Mouse (Mus musculus): Measurements from ENCODE around the gene Agpat4. TPM values are rescaled to one million over a fixed set of nuclear protein-coding genes. Genes with fewer than 3 reads are reported as not detected.

Agpat4 gene
- polyA plus RNA-seq, 1 experiment: 56.1 TPM

DNA sequence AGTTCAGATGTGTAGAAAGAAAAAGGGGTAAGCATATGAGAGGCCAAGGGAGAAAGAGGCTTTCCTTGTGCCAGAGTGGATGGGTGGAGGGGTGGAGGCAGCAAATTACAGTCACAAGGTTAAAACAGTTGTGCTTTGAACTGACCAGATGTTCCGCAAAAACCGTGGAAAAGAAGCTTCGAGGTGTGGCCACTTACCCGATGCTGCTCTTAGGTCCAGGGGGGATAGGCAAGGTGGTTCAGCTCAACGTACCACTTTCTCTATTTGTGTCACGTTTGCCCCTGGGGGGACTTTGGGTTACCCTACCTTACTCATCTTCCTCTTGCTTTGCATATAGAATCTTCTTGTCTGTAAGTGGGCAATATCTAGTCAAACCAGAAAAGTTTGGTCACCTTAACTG is 46.0 kb downstream of the Agpat4 start:
- H3K4me3 ChIP-seq (ENCODE audit: insufficient read depth, low read length): no peak overlapping the region
- H3K4me1 ChIP-seq (ENCODE audit: control insufficient read depth, insufficient read depth, low read length): peaks cover 12% of the 10 kb centered on the region
- TF ChIP-seq POLR2A (IDR thresholded peaks at IDR 0.05; ENCODE audit: extremely low read depth, insufficient read depth, low read length) (no peak), CTCF (IDR thresholded peaks at IDR 0.05; ENCODE audit: extremely low read depth, insufficient read depth, low read length) (no peak)
- no peak overlapping the region for H3K27ac ChIP-seq (ENCODE audit: insufficient read depth, low read length)

DNA sequence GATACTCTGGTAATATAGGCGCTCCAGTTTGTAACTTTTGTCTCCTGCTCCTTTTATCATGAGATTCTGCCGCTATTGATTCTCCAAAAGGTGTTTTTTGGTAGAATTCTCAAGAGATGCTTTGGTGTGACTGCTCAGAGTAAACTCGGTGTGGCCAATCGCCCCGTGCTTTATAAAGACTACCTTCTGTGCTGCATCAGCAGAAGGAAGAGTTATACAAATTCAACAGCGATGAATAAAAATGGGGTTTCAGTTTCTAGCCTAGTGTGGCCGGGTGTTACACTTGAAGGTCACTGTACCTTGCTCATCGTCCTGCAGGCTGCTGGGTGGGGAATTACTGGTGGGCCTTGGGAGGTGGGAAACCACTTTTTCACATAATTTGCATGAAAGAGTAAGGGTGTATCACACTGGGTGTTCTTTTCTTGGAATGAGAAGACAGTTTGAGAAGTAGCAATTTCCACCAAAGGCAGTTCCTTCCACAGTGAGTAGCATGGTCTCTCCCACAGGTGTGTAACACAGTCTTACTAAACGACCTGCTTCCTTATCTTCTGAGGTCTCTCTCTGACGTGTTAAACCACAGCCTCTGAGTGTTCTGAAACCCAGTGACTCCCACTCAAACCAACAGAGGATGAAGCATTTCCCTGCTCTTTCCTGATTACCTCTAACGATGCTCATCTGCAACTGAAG is 46.6 kb downstream of the Agpat4 start:
- TF ChIP-seq CTCF (IDR thresholded peaks at IDR 0.05; ENCODE audit: extremely low read depth, insufficient read depth, low read length): no peak
- no peak for TF ChIP-seq POLR2A (IDR thresholded peaks at IDR 0.05; ENCODE audit: extremely low read depth, insufficient read depth, low read length)
- Histone ChIP-seq H3K4me3 (ENCODE audit: insufficient read depth, low read length) (no peak overlapping the region), H3K4me1 (ENCODE audit: control insufficient read depth, insufficient read depth, low read length) (peaks cover 12% of the 10 kb centered on the region), H3K27ac (ENCODE audit: insufficient read depth, low read length) (no peak overlapping the region)

GRCm38 (mm10) chr17:12165701-12166100 is 47.2 kb downstream of the Agpat4 start:
- H3K4me1 ChIP-seq (ENCODE audit: control insufficient read depth, insufficient read depth, low read length): peaks cover 11% of the 10 kb centered on the region
- H3K27ac ChIP-seq (ENCODE audit: insufficient read depth, low read length): no peak overlapping the region
- no peak overlapping the region for H3K4me3 ChIP-seq (ENCODE audit: insufficient read depth, low read length)
- TF ChIP-seq POLR2A (IDR thresholded peaks at IDR 0.05; ENCODE audit: extremely low read depth, insufficient read depth, low read length) (no peak), CTCF (IDR thresholded peaks at IDR 0.05; ENCODE audit: extremely low read depth, insufficient read depth, low read length) (no peak)

GRCm38 (mm10) chr17:12168536-12168935 is 50.0 kb downstream of the Agpat4 start:
- H3K4me1 ChIP-seq (ENCODE audit: control insufficient read depth, insufficient read depth, low read length): peaks cover 5% of the 10 kb centered on the region; the same call in 1 of the 2 replicates
- peak overlapping the region; percentile 57; the same call in 1 of the 2 replicates for H3K27ac ChIP-seq (ENCODE audit: insufficient read depth, low read length)
- TF ChIP-seq CTCF (IDR thresholded peaks at IDR 0.05; ENCODE audit: extremely low read depth, insufficient read depth, low read length) (no peak), POLR2A (IDR thresholded peaks at IDR 0.05; ENCODE audit: extremely low read depth, insufficient read depth, low read length) (no peak)
- H3K4me3 ChIP-seq (ENCODE audit: insufficient read depth, low read length): no peak overlapping the region

DNA sequence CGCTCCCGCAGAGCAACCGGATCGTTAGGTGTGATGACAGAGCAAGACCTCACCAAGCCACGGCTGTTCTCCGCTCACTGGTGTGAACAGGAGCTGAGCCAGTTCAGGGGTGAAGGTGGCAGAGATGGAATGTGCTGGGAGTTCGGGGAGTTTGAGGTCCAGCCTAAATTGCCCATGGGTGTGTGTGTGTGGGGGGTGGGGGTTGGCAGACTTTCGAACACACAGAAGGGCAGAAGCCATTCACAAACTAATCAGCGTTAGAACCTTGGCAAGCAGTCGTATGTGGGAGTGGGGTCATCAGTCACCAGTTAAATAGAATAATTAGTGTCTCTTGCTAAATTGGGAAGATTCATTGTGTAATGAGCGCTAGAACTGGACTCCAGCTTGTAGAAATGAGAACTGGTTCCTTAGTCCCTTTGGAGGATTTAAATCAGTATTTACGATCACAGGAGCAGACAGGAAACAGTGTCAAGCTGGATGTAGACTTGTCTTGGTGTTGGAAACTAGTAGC is 50.9 kb downstream of the Agpat4 start:
- H3K4me3 ChIP-seq (ENCODE audit: insufficient read depth, low read length): no peak overlapping the region
- H3K4me1 ChIP-seq (ENCODE audit: control insufficient read depth, insufficient read depth, low read length): 0 out of 2 replicates have a peak, but pooled peaks cover 3% of the 10 kb centered on the region
- TF ChIP-seq CTCF (IDR thresholded peaks at IDR 0.05; ENCODE audit: extremely low read depth, insufficient read depth, low read length): no peak
- TF ChIP-seq POLR2A (IDR thresholded peaks at IDR 0.05; ENCODE audit: extremely low read depth, insufficient read depth, low read length): no peak
- H3K27ac ChIP-seq (ENCODE audit: insufficient read depth, low read length): no peak overlapping the region

DNA sequence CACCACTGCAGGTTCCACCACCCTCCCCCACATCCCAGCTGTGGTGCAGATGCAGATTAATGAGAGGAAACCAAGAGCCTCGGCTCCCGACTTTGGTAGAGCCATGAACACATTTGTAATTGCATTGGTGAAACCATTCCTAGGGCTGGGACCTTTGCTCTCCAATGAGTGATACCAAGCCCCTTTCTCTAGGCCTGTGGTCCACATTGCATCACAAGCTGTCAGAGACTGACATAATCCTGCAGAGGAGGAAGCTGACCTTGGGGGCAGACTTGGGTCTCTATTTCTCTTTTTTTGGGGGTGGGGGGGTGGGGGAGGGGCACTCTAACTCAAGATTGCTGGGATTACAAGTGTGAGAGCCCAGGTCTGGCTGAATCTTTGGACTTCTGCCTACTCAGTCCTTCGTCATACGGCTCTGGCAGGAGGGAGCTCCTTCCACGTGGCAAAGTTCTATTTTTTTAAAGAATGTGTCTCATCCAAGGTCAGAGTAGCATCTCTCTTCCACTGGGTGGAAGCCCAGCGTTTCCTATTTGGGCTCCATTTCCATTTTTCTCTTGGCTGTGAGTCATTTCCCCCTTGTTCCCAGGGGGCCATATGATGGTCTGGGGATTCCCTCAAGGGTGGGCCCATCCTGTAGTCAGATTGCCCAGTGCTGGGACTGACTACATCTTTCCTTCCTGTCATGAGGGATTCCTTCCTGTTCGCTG is 52.4 kb downstream of the Agpat4 start:
- Histone ChIP-seq H3K4me3 (ENCODE audit: insufficient read depth, low read length) (no peak overlapping the region), H3K27ac (ENCODE audit: insufficient read depth, low read length) (no peak overlapping the region), H3K4me1 (ENCODE audit: control insufficient read depth, insufficient read depth, low read length) (0 out of 2 replicates have a peak, but pooled peaks cover 3% of the 10 kb centered on the region)
- no peak for TF ChIP-seq CTCF (IDR thresholded peaks at IDR 0.05; ENCODE audit: extremely low read depth, insufficient read depth, low read length)
- TF ChIP-seq POLR2A (IDR thresholded peaks at IDR 0.05; ENCODE audit: extremely low read depth, insufficient read depth, low read length): no peak

GRCm38 (mm10) chr17:12171666-12172065 is 53.2 kb downstream of the Agpat4 start:
- TF ChIP-seq CTCF (IDR thresholded peaks at IDR 0.05; ENCODE audit: extremely low read depth, insufficient read depth, low read length) (no peak), POLR2A (IDR thresholded peaks at IDR 0.05; ENCODE audit: extremely low read depth, insufficient read depth, low read length) (no peak)
- 0 out of 2 replicates have a peak, but pooled peaks cover 3% of the 10 kb centered on the region for H3K4me1 ChIP-seq (ENCODE audit: control insufficient read depth, insufficient read depth, low read length)
- H3K27ac ChIP-seq (ENCODE audit: insufficient read depth, low read length): no peak overlapping the region
- H3K4me3 ChIP-seq (ENCODE audit: insufficient read depth, low read length): no peak overlapping the region

DNA sequence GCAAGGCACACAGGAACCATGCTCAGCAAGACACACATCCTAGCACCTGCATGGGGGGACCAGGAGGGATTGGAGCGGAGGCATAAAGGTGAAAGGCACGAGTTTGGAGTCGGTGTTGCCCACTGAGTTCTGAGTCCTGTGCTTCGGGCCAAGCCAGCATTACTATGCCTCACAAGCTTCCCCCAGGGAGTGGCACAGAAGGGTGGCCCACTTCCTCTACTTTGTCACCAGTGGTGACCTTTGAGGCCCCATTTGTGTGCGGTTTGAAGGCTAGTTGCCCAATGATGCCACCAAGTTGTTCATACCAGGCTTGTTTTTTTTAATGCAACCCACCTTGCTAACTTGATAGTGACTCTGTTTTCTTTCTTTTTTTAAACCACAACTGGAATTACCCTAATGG is 55.7 kb downstream of the Agpat4 start:
- H3K4me3 ChIP-seq (ENCODE audit: insufficient read depth, low read length): no peak overlapping the region

GRCm38 (mm10) chr17:12174896-12175295 is 56.4 kb downstream of the Agpat4 start:
- Histone ChIP-seq H3K4me3 (ENCODE audit: insufficient read depth, low read length) (no peak overlapping the region), H3K4me1 (ENCODE audit: control insufficient read depth, insufficient read depth, low read length) (peaks cover 10% of the 10 kb centered on the region), H3K27ac (ENCODE audit: insufficient read depth, low read length) (no peak overlapping the region)
- no peak for TF ChIP-seq POLR2A (IDR thresholded peaks at IDR 0.05; ENCODE audit: extremely low read depth, insufficient read depth, low read length)
- no peak for TF ChIP-seq CTCF (IDR thresholded peaks at IDR 0.05; ENCODE audit: extremely low read depth, insufficient read depth, low read length)

More for the DNA sequence above, 55.7 kb downstream of the Agpat4 start:
- Histone ChIP-seq H3K4me1 (ENCODE audit: control insufficient read depth, insufficient read depth, low read length) (peaks cover 7% of the 10 kb centered on the region), H3K27ac (ENCODE audit: insufficient read depth, low read length) (no peak overlapping the region)
- TF ChIP-seq CTCF (IDR thresholded peaks at IDR 0.05; ENCODE audit: extremely low read depth, insufficient read depth, low read length): no peak
- TF ChIP-seq POLR2A (IDR thresholded peaks at IDR 0.05; ENCODE audit: extremely low read depth, insufficient read depth, low read length): no peak
